ENCODE assay signal across 8 mouse cellular contexts in the genomic region with DNA sequence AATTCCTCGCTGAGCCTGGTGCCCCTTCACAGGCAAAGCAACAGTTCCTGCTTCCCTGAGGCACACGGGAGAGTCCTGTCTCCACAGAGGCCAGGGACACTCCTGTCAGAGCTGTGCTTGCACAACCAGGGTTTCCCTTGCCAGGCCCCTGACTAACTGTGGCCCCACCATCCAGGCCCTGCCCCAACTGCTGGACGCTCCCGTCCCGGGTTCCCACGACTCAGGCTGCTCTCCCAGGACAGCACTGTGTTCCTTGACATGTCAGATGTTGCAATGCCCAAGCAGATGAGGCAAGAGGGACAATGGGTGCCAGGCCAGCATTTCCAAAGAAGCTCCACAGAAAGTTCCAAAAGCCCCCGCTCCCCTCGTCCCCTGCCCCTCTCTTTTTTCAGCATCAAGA.
DNase-seq lines count a peak whose midpoint lies in the region; ATAC-seq and TF ChIP-seq lines count a peak whose summit lies in the region.

No protein-coding gene starts in this region.

- no peak for TF ChIP-seq EP300 in stomach, postnatal 0 days (optimal IDR thresholded peaks at IDR 0.05)

- 0 out of 2 replicates have a peak overlapping the region, but pooled peaks have one; percentile 4 for H3K9ac ChIP-seq in midbrain, embryonic 11.5 days (ENCODE audit: low read length)
- no peak overlapping the region for H3K9ac ChIP-seq in midbrain, embryonic 15.5 days
- H3K9ac ChIP-seq in embryonic facial prominence, embryonic 14.5 days (ENCODE audit: low read depth, low read length): no peak overlapping the region
- H3K9ac ChIP-seq in intestine, postnatal 0 days (ENCODE audit: low read depth, low read length): no peak overlapping the region
- no peak overlapping the region for H3K9ac ChIP-seq in stomach, postnatal 0 days (ENCODE audit: low read length)

- H3K4me1 ChIP-seq in midbrain, embryonic 11.5 days (ENCODE audit: control insufficient read depth, insufficient read depth, low read length): peaks cover 15% of the 10 kb centered on the region
- peaks cover 3% of the 10 kb centered on the region for H3K4me1 ChIP-seq in midbrain, embryonic 15.5 days
- H3K4me1 ChIP-seq in embryonic facial prominence, embryonic 14.5 days (ENCODE audit: control insufficient read depth, insufficient read depth, low read length): peaks cover 47% of the 10 kb centered on the region
- peaks cover 17% of the 10 kb centered on the region for H3K4me1 ChIP-seq in intestine, postnatal 0 days (replicated peaks; ENCODE audit: control insufficient read depth, insufficient read depth, low read length)
- H3K4me1 ChIP-seq in stomach, postnatal 0 days (replicated peaks; ENCODE audit: control insufficient read depth, insufficient read depth): no peaks in the 10 kb centered on the region

- no peak for ATAC-seq in midbrain, embryonic 11.5 days (ENCODE audit: low FRiP score)
- no peak for ATAC-seq in midbrain, embryonic 15.5 days (replicated peaks)
- ATAC-seq in embryonic facial prominence, embryonic 14.5 days (ENCODE audit: low read depth): 0 out of 2 replicates have a peak, but pooled peaks have one; percentile 23
- peak; percentile 68 for ATAC-seq in intestine, postnatal 0 days
- ATAC-seq in stomach, postnatal 0 days (ENCODE audit: low FRiP score, low TSS enrichment): peak; percentile 25; the same call in 1 of the 2 replicates
- ATAC-seq in cerebellum, adult (ENCODE audit: insufficient number of reproducible peaks, low FRiP score, low TSS enrichment): no peak

- no peak overlapping the region for H3K4me3 ChIP-seq in midbrain, embryonic 11.5 days (ENCODE audit: low read depth, low read length)
- no peak overlapping the region for H3K4me3 ChIP-seq in midbrain, embryonic 15.5 days
- H3K4me3 ChIP-seq in embryonic facial prominence, embryonic 14.5 days (ENCODE audit: low read depth, low read length): no peak overlapping the region
- no peak overlapping the region for H3K4me3 ChIP-seq in intestine, postnatal 0 days (ENCODE audit: low read depth, low read length)
- no peak overlapping the region for H3K4me3 ChIP-seq in stomach, postnatal 0 days (ENCODE audit: low read depth, low read length)

- DNase-seq in midbrain, embryonic 11.5 days (ENCODE audit: low spot score, missing footprints): peak; percentile 86
- DNase-seq in embryonic facial prominence, embryonic 14.5 days (ENCODE audit: low spot score): no peak
- no peak for DNase-seq in stomach, postnatal 0 days (ENCODE audit: low spot score)
- DNase-seq in neural tube, embryonic 10.5 days (ENCODE audit: extremely low spot score, low spot score): no peak
- no peak for DNase-seq in embryo, embryonic 11 days

- H3K27me3 ChIP-seq in midbrain, embryonic 11.5 days (ENCODE audit: control insufficient read depth, insufficient read depth, low read length): no peaks in the 10 kb centered on the region
- H3K27me3 ChIP-seq in midbrain, embryonic 15.5 days (replicated peaks): no peaks in the 10 kb centered on the region
- H3K27me3 ChIP-seq in embryonic facial prominence, embryonic 14.5 days (replicated peaks; ENCODE audit: control insufficient read depth, insufficient read depth, low read length): no peaks in the 10 kb centered on the region
- H3K27me3 ChIP-seq in intestine, postnatal 0 days (replicated peaks; ENCODE audit: control insufficient read depth, insufficient read depth, low read length): no peaks in the 10 kb centered on the region
- H3K27me3 ChIP-seq in stomach, postnatal 0 days (ENCODE audit: control insufficient read depth, insufficient read depth, low read length): no peaks in the 10 kb centered on the region

- no peak overlapping the region for H3K27ac ChIP-seq in midbrain, embryonic 11.5 days (ENCODE audit: low read depth, low read length)
- no peak overlapping the region for H3K27ac ChIP-seq in midbrain, embryonic 15.5 days
- peak overlapping the region; percentile 13; the same call in 1 of the 2 replicates for H3K27ac ChIP-seq in embryonic facial prominence, embryonic 14.5 days (replicated peaks; ENCODE audit: low read depth, low read length)
- H3K27ac ChIP-seq in intestine, postnatal 0 days (ENCODE audit: low read depth, low read length): 0 out of 2 replicates have a peak overlapping the region, but pooled peaks have one; percentile 7
- peak overlapping the region; percentile 25; the same call in 1 of the 2 replicates for H3K27ac ChIP-seq in stomach, postnatal 0 days (replicated peaks)

- no peaks in the 10 kb centered on the region for H3K36me3 ChIP-seq in midbrain, embryonic 11.5 days (ENCODE audit: control insufficient read depth, insufficient read depth, low read length)
- H3K36me3 ChIP-seq in midbrain, embryonic 15.5 days (replicated peaks): no peaks in the 10 kb centered on the region
- no peaks in the 10 kb centered on the region for H3K36me3 ChIP-seq in embryonic facial prominence, embryonic 14.5 days (ENCODE audit: control insufficient read depth, insufficient read depth, low read length)
- H3K36me3 ChIP-seq in intestine, postnatal 0 days (ENCODE audit: control insufficient read depth, insufficient read depth): no peaks in the 10 kb centered on the region
- no peaks in the 10 kb centered on the region for H3K36me3 ChIP-seq in stomach, postnatal 0 days (ENCODE audit: control insufficient read depth, insufficient read depth, low read length)

- no peak overlapping the region for H3K4me2 ChIP-seq in midbrain, embryonic 11.5 days
- H3K4me2 ChIP-seq in midbrain, embryonic 15.5 days: no peak overlapping the region
- peak overlapping the region; percentile 11; the same call in 1 of the 2 replicates for H3K4me2 ChIP-seq in embryonic facial prominence, embryonic 14.5 days (ENCODE audit: low read depth, low read length)
- H3K4me2 ChIP-seq in intestine, postnatal 0 days (replicated peaks; ENCODE audit: low read depth): 0 out of 2 replicates have a peak overlapping the region, but pooled peaks have one; percentile 30
- H3K4me2 ChIP-seq in stomach, postnatal 0 days (replicated peaks; ENCODE audit: low read depth): no peak overlapping the region

- 62% methylated on average over 8 of the region's 8 CpGs for WGBS in midbrain, embryonic 11.5 days
- 62% methylated on average over 8 of the region's 8 CpGs for WGBS in midbrain, embryonic 15.5 days
- 50% methylated on average over 8 of the region's 8 CpGs for WGBS in embryonic facial prominence, embryonic 14.5 days
- 38% methylated on average over 8 of the region's 8 CpGs for WGBS in intestine, postnatal 0 days
- 43% methylated on average over 8 of the region's 8 CpGs for WGBS in stomach, postnatal 0 days

- TF ChIP-seq CTCF in intestine, postnatal 0 days (IDR thresholded peaks at IDR 0.05; ENCODE audit: low read depth): no peak
- no peak for TF ChIP-seq CTCF in stomach, postnatal 0 days (IDR thresholded peaks at IDR 0.05; ENCODE audit: low read depth)

- no peaks in the 10 kb centered on the region for H3K9me3 ChIP-seq in midbrain, embryonic 11.5 days (ENCODE audit: control insufficient read depth, low read length)
- H3K9me3 ChIP-seq in midbrain, embryonic 15.5 days: no peaks in the 10 kb centered on the region
- H3K9me3 ChIP-seq in embryonic facial prominence, embryonic 14.5 days (ENCODE audit: control insufficient read depth, low read length): no peaks in the 10 kb centered on the region
- H3K9me3 ChIP-seq in intestine, postnatal 0 days (ENCODE audit: control insufficient read depth): no peaks in the 10 kb centered on the region
- H3K9me3 ChIP-seq in stomach, postnatal 0 days (ENCODE audit: control insufficient read depth, low read length): no peaks in the 10 kb centered on the region

Comparison
In these comparisons a context has a peak if more than half of its experiments do, and no peak if none do; other contexts are left out.
1. ATAC-seq: peak in embryonic facial prominence, embryonic 14.5 days (single experiment), intestine, postnatal 0 days (single experiment) and stomach, postnatal 0 days (single experiment); none in midbrain, embryonic 11.5 days (single experiment), midbrain, embryonic 15.5 days (single experiment) and cerebellum, adult (single experiment).
2. H3K27ac ChIP-seq: peak in embryonic facial prominence, embryonic 14.5 days (single experiment), intestine, postnatal 0 days (single experiment) and stomach, postnatal 0 days (single experiment); none in midbrain, embryonic 11.5 days (single experiment) and midbrain, embryonic 15.5 days (single experiment).
3. H3K4me2 ChIP-seq: peak in embryonic facial prominence, embryonic 14.5 days (single experiment) and intestine, postnatal 0 days (single experiment); none in midbrain, embryonic 11.5 days (single experiment), midbrain, embryonic 15.5 days (single experiment) and stomach, postnatal 0 days (single experiment).